Mouse (Mus musculus): ENCODE measurements around the gene Swt1. TPM values are rescaled to one million over a fixed set of nuclear protein-coding genes. Genes with fewer than 3 reads are reported as not detected.

Swt1 gene
- total RNA-seq, 2 experiments from 2014 or later, result 16.5 to 26.8 TPM

Small RNAs within 50 kb of the gene (microRNA-seq; reads per million reads assigned to microRNA genes)
- not detected for gene Mir7682

Other genes with a start within 250 kb of the Swt1 start
- not detected for gene Gm47985, start 245.9 kb downstream of the Swt1 start, total RNA-seq (2021)
- not detected for gene Gm8947, start 236.1 kb downstream of the Swt1 start, total RNA-seq (2021)
- not detected for gene Gm47995, start 230.0 kb downstream of the Swt1 start, total RNA-seq (2021)
- not detected for gene 3110040M04Rik, start 224.3 kb downstream of the Swt1 start, total RNA-seq (2021)
- not detected for gene Gm47996, start 218.3 kb downstream of the Swt1 start, total RNA-seq (2021)
- 100 to 1,000 TPM; 137 to 199 TPM for gene Ivns1abp, start 84.0 kb downstream of the Swt1 start, total RNA-seq (2021)
- gene Trmt1l, start 87 bp upstream of the Swt1 start, total RNA-seq (2021), result 10 to 100 TPM; 25.5 to 31.9 TPM
- gene Rnf2, start 72.5 kb upstream of the Swt1 start, total RNA-seq (2021), result 10 to 100 TPM; 65.2 to 79.0 TPM
- gene Fam129a, start 142.7 kb upstream of the Swt1 start, total RNA-seq (2021), result 100 to 1,000 TPM; 108 to 202 TPM

All from adrenal gland, postnatal 36 days (tissue).